Mouse (Mus musculus) B cell, adult 2 months (primary cell): ENCODE data around the gene Fgl2.
"Not testable (repeated sequence)": the region's sequence is repeated elsewhere in the genome, so short reads cannot be mapped to it uniquely, and the experiment has no call there.

ENCODE experiments used
- DNase-seq, 2 experiments: peaks; one replicate each; pipeline ENCODE4 v3.0.0; 2022

The Fgl2 gene

GRCm38 (mm10) chr5:21372493-21373179, at the start of gene Fgl2:
Gene Fgl2, plus strand, starts transcription at chr5:21372642.
- peak; percentile 51 to 55 for DNase-seq

GRCm38 (mm10) chr5:21326494-21326893, 45.9 kb upstream of the Fgl2 start:
- peak; percentile 93 to 95 for DNase-seq

- DNase-seq: no peak
Observed at GRCm38 (mm10) chr5:21328560-21328959, 43.9 kb upstream of the Fgl2 start.

GRCm38 (mm10) chr5:21329672-21330665, 42.5 kb upstream of the Fgl2 start:
- no peak for DNase-seq

DNA sequence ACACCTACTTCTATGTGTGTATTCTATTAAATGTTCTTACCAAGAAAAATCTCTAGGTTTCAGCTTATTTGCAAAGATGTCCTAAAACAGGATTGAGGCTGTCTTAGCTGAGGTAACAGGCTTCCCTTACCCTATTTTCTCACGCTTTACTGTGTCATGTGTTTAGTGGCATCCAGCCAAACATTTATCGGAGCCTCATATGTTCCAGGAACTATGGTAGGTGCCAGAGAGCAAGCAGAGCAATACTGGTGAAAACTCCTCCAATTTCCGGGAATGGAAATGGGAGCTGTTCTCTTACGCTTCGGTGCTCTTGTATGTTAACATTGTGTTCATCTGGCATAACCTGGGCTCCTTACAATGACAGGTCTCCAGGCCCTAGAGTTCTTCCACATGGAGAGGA, 40.8 kb upstream of the Fgl2 start:
- DNase-seq: no peak

DNA sequence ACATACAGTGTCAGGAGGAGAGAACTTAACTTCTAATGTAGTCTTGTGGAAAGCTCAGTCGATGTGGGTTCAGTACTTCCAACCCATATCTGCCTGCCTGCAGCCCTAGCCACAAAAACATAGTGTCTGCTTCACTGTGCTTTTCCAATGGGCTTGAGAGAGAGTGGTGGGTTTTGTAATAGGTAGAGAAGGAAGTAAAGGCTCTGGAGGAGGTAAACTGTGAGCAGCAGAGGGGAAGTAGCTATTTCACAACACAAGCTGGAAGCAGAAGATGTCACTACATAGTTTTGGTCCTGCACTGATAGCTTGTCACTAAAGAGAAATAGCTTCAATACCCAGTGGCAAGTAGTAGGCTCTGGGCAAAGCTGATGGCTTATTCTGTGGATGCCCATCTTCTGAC, 40.3 kb upstream of the Fgl2 start:
- no peak for DNase-seq

- DNase-seq: not testable (repeated sequence)
Observed at GRCm38 (mm10) chr5:21342265-21342664, 30.2 kb upstream of the Fgl2 start.

GRCm38 (mm10) chr5:21348366-21348765, 24.1 kb upstream of the Fgl2 start:
- no peak for DNase-seq

DNA sequence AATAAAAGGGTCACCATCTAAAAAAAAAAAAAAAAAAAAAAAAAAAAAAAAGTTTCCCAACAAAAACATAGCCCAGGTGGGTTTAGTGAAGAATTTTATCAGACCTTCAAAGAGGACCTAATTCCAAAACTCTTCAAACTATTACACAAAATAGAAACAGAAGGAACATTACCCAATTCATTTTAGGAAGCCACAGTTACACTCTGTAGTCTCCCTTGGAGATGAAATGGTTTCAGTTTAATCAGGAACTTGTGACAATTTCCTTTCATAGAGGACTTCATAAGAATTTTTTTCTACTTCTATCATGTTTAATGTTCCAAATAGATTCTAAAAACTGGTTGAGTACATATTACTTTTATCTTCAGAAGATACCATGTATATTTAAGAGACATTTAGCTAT, 20.8 kb upstream of the Fgl2 start:
- no peak for DNase-seq

- DNase-seq: no peak
Observed at GRCm38 (mm10) chr5:21358648-21359047, 13.8 kb upstream of the Fgl2 start.

- no peak for DNase-seq
Observed at GRCm38 (mm10) chr5:21363343-21363742, 9.1 kb upstream of the Fgl2 start.

DNA sequence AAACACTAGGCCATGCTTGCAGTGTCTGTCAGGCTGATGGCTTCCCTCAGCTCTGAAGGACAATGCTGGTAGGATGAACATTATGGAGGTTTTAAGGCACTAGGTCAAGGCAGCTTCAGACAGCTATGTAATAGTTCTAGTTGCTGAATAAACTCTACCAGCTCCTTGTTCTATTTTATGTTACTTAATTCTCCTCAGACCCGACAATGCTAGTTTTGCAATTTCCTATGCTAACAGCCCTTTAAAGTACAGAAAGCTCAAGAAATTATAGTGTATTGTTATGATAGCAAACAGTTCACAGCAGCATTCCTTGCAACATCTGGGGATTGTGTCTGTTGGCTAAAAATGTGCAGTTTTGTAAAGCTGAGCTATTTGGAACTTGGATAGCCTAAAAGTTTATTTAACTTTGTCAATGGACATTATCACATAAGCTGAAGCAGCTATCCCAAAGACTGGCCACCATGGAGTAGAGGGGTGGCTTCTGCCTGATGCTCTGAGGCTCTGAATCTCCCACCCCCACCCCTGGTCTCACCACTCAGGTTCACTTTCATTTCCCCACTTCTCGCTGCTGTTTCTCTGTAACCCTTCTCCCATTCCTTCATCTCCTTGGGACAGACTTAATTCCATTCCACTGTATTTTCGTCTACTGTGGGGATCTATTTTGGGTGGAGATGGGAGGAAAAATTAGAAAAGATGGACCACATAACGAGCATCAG, 5.9 kb upstream of the Fgl2 start:
- DNase-seq: no peak

GRCm38 (mm10) chr5:21367514-21367913, 4.9 kb upstream of the Fgl2 start:
- DNase-seq: no peak

- DNase-seq: no peak
Observed at GRCm38 (mm10) chr5:21370218-21370947, 2.1 kb upstream of the Fgl2 start.

GRCm38 (mm10) chr5:21371920-21372319, 522 bp upstream of the Fgl2 start:
- no peak for DNase-seq

- no peak for DNase-seq
Observed at GRCm38 (mm10) chr5:21373180-21373518, 707 bp downstream of the Fgl2 start.

DNA sequence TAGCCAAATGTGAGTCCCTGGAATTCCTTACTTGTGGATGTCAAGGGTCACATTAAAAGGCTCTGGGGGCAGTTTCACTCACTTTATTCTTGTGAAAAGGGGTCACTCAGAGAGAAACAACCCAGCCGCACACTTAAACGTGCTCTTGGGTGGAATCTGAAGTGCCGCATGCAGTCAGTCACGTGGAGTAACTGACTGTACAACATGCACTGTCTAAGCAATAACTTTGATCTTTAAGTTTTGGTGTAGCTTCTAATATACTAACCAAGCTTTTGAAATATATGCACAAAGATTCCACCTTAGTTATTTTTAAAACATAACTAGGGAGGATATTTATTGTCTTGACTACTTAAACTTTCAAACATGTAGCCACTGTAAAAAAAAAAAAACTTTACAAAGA, 4.5 kb downstream of the Fgl2 start:
- DNase-seq: no peak

- no peak for DNase-seq
Observed at GRCm38 (mm10) chr5:21378397-21378796, 6.0 kb downstream of the Fgl2 start.

GRCm38 (mm10) chr5:21381986-21382385, 9.5 kb downstream of the Fgl2 start:
- no peak for DNase-seq

GRCm38 (mm10) chr5:21382678-21383077, 10.2 kb downstream of the Fgl2 start:
- no peak for DNase-seq

DNA sequence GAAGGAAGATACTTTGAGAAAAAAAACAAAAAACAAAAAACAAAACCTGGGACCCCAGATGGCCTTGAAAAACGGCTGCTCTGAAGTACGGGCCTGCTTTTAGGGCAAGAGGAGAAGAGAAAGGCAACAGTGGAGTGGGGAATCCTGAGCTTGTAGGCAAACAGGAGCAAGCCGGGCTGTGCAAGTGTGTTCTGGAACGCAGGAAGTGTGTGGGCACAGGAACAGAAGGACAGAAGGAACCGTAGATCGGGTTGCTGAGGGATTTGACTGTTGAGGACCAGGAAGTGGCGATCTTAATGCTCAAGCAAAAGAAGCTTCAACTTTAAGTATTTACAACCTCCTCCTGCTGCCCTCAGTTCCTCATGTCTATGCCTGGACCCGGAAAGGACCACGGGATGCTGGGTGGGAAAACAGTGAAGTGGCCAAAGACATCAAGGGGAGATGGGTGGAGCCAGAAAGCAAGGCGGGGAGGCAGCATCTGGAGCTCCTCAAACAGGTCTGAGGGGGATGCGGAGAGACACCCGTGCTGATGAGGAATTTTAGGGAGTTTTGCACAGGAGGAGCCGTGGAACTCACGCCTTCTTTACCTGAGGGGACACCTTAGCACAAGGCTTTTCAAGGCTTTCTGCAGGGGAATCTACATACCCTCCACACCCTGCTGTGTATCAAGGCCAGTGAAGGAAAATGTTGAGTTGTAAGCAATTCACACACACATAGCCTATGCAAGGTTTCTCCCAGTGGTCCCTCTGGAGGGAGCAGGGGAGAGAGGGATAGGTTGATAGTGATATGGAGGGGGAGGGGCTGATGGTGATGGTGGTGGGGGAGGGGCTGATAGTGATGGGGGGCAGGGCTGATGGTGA, 11.2 kb downstream of the Fgl2 start:
- no peak for DNase-seq
